Mouse (Mus musculus) lung, embryonic 16.5 days (tissue): Measurements from ENCODE around the gene Gpatch3. TPM values are rescaled to one million over a fixed set of nuclear protein-coding genes. Genes with fewer than 3 reads are reported as not detected.
A peak's percentile ranks its signal among the peaks of the same experiment; 100 is the strongest.

Experiments
- ATAC-seq: fragments of 200-750 bp; cut with Nextera tagmentation; 2 replicates; pipeline ENCODE4 v1.8.0; 2017; ENCODE audit warnings: low read depth, mild to moderate bottlenecking, moderate library complexity
- H3K27ac ChIP-seq: fragments of 300-500 bp; sonication (generic); 2 replicates; pipeline ENCODE4 v1.5.1; 2014; ENCODE audit warnings: mild to moderate bottlenecking, control low read depth, low read length
- H3K27me3 ChIP-seq: fragments of 300-500 bp; sonication (generic); 2 replicates; pipeline ENCODE4 v1.6.1; 2014; ENCODE audit warnings: low read depth, low read length, mixed read lengths; ENCODE audit not compliant: control insufficient read depth, insufficient read depth
- H3K36me3 ChIP-seq: fragments of 300-500 bp; sonication (generic); 2 replicates; pipeline ENCODE4 v1.6.1; 2014; ENCODE audit warnings: low read length; ENCODE audit not compliant: control insufficient read depth, insufficient read depth
- H3K4me1 ChIP-seq: fragments of 300-500 bp; sonication (generic); replicated peaks from 2 replicates; pipeline ENCODE4 v1.6.1; 2014; ENCODE audit warnings: low read length, mixed read lengths; ENCODE audit not compliant: control insufficient read depth, insufficient read depth
- H3K4me2 ChIP-seq: fragments of 300-500 bp; sonication (generic); 2 replicates; pipeline ENCODE4 v1.6.1; 2014; ENCODE audit warnings: low read depth, low read length, control low read depth
- H3K4me3 ChIP-seq: fragments of 300-500 bp; sonication (generic); 2 replicates; pipeline ENCODE4 v1.5.1; 2014; ENCODE audit warnings: mild to moderate bottlenecking, low read length, control low read depth
- H3K9ac ChIP-seq: fragments of 300-500 bp; sonication (generic); 2 replicates; pipeline ENCODE4 v1.6.1; 2014; ENCODE audit warnings: low read length, control low read depth
- H3K9me3 ChIP-seq: fragments of 300-500 bp; sonication (generic); 2 replicates; pipeline ENCODE4 v1.6.1; 2016; ENCODE audit warnings: low read length; ENCODE audit not compliant: control insufficient read depth
- WGBS: fragments of 180-500 bp; shearing (Covaris S2); extraction: QIAGEN DNeasy Blood & Tissue Kit; methylation state at CpG from one replicate; pipeline ENCODE4 v1.1.7; 2014; 5-methylcytosine and 5-hydroxymethylcytosine counted together
- polyA plus RNA-seq: library from polyadenylated mRNA; unstranded; fragments of >200 nt; fragmentation: Nextera tagmentation; extraction: Ambion mirVana; gene quantifications from 2 replicates; pipeline ENCODE4 v1.2.1, GENCODE M21; 2015

Gene Gpatch3
- polyA plus RNA-seq, 1 experiment from 2014 or later: 6.5 TPM

DNA sequence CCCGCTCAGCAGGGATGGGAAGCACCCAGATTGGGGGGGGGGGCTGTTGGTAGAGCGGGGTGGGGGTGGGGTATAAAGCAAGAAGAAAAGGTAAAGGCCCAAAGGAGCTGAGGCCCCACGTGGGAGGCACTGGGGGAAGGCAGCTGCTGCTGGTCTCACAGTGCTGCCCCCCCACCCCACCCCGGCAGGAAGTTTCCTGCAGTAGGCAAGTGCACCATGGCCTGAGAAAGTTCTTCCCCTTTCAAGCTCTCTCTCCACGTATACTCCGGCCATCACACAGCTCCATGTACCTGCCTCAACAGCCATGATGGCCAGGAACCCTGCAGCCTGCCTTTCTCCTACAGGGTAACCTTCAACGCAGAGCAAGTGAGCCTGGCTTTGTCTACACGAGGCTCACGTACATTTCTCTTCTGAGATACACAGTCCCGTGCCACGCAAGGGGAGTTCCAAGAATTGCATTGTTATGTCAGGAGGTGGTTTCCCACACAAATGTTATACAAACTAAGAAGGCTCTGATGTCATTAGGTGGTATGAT, 47.7 kb downstream of the Gpatch3 start:
- Histone ChIP-seq H3K36me3 (peaks cover 6% of the 10 kb centered on the region; the same call in 1 of the 2 replicates), H3K27ac (no peak overlapping the region), H3K4me1 (no peaks in the 10 kb centered on the region), H3K4me2 (no peak overlapping the region), H3K9me3 (no peaks in the 10 kb centered on the region), H3K9ac (no peak overlapping the region), H3K4me3 (no peak overlapping the region), H3K27me3 (no peaks in the 10 kb centered on the region)
- no peak for ATAC-seq
- 75% methylated on average over 10 of the region's 11 CpGs for WGBS

DNA sequence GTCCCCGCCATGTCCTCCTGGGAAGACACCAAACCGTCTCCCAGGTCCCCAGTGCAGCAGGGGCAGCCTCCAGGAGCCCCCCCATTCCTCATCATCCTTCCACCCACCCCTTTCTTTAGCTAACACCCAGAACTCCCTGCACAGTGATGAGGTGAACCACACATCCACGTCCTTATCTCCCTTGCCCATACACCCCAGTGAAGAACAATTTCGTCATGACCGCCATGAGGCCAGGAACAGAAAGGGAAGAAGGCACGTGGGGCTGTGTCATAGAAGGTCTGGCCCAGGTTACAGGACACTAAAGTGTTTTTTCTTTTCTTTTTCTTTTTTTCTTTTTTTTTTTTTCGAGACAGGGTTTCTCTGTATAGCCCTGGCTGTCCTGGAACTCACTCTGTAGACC, 50.3 kb downstream of the Gpatch3 start:
- ATAC-seq: no peak
- Histone ChIP-seq H3K4me2 (no peak overlapping the region), H3K27ac (peak overlapping the region; percentile 82; the same call in 1 of the 2 replicates), H3K4me1 (no peaks in the 10 kb centered on the region; the same call in 1 of the 2 replicates), H3K36me3 (peaks cover 6% of the 10 kb centered on the region; the same call in 1 of the 2 replicates), H3K9me3 (no peaks in the 10 kb centered on the region), H3K9ac (no peak overlapping the region), H3K27me3 (no peaks in the 10 kb centered on the region), H3K4me3 (no peak overlapping the region)
- 82% methylated on average over 7 of the region's 7 CpGs for WGBS

- ATAC-seq: peak; percentile 86
- Histone ChIP-seq H3K9ac (peak overlapping the region; percentile 46; the same call in 1 of the 2 replicates), H3K27ac (peak overlapping the region; percentile 82), H3K4me2 (no peak overlapping the region), H3K27me3 (no peaks in the 10 kb centered on the region), H3K36me3 (peaks cover 6% of the 10 kb centered on the region; the same call in 1 of the 2 replicates), H3K4me3 (no peak overlapping the region), H3K4me1 (no peaks in the 10 kb centered on the region; the same call in none of the 2 replicates), H3K9me3 (no peaks in the 10 kb centered on the region)
- 44% methylated on average over 11 of the region's 11 CpGs for WGBS
Measured at GRCm38 (mm10) chr4:133625621-133626071, 51.1 kb downstream of the Gpatch3 start.

DNA sequence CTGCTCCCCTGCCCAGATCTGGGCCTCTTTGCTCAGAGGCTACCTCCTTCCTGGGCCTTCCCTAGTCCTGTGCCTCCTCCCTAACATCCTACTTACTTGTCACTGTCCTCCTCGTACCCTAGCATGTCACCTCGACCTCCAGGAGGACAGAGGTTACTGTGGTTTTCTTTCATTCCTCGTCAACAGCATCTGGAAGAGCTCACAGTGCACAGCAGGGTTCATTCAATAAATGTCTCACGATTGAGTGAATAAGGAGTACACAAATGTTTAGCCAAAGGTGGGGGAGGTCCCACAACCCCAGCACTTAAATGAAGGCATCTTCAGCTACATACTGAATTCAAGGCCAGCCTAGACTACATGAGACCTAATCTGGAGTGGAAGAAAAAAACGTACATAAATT, 51.7 kb downstream of the Gpatch3 start:
- Histone ChIP-seq H3K9ac (peak overlapping the region; percentile 46; the same call in 1 of the 2 replicates), H3K36me3 (peaks cover 6% of the 10 kb centered on the region; the same call in 1 of the 2 replicates), H3K4me2 (no peak overlapping the region), H3K27ac (peak overlapping the region; percentile 82), H3K27me3 (no peaks in the 10 kb centered on the region), H3K4me1 (peaks cover 5% of the 10 kb centered on the region), H3K4me3 (no peak overlapping the region), H3K9me3 (no peaks in the 10 kb centered on the region)
- WGBS: 57% methylated on average over 5 of the region's 5 CpGs
- no peak for ATAC-seq

- ATAC-seq: no peak
- no peaks in the 10 kb centered on the region for H3K9me3 ChIP-seq
- no peak overlapping the region for H3K9ac ChIP-seq
- no peak overlapping the region for H3K4me3 ChIP-seq
- H3K4me1 ChIP-seq: peaks cover 9% of the 10 kb centered on the region
- peak overlapping the region; percentile 82 for H3K27ac ChIP-seq
- WGBS: 85% methylated on average over 9 of the region's 9 CpGs
- H3K27me3 ChIP-seq: no peaks in the 10 kb centered on the region
- H3K36me3 ChIP-seq: peaks cover 6% of the 10 kb centered on the region; the same call in 1 of the 2 replicates
- H3K4me2 ChIP-seq: no peak overlapping the region
Measured at GRCm38 (mm10) chr4:133626621-133627020, 52.1 kb downstream of the Gpatch3 start.

- Histone ChIP-seq H3K9me3 (no peaks in the 10 kb centered on the region), H3K4me2 (no peak overlapping the region), H3K27me3 (no peaks in the 10 kb centered on the region), H3K4me1 (peaks cover 13% of the 10 kb centered on the region), H3K4me3 (no peak overlapping the region), H3K36me3 (peaks cover 6% of the 10 kb centered on the region; the same call in 1 of the 2 replicates), H3K9ac (no peak overlapping the region), H3K27ac (no peak overlapping the region)
- ATAC-seq: no peak
- WGBS: 87% methylated on average over 14 of the region's 14 CpGs
Measured at GRCm38 (mm10) chr4:133627039-133627438, 52.5 kb downstream of the Gpatch3 start.

DNA sequence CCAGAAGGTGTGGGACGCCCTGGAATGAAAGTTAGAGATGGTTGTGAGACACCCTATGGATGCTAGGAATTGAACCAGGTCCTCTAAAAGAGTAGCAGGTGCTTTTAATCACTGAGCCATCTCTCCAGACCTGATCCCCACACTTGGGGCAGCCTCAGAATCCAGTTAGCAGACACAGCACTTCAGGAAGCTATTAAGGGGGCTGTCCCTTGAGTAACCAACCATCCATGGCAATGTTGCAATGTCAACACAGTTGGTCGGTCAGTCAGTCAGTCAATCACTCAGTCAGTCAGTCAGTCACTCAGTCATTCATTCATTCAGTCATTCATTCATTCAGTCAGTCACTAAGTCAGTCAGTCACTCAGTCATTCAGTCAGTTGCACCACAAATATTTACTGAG, 54.0 kb downstream of the Gpatch3 start:
- no peak overlapping the region for H3K27ac ChIP-seq
- H3K4me2 ChIP-seq: no peak overlapping the region
- no peak for ATAC-seq
- H3K9ac ChIP-seq: no peak overlapping the region
- H3K36me3 ChIP-seq: peaks cover 6% of the 10 kb centered on the region; the same call in 1 of the 2 replicates
- 77% methylated on average over 2 of the region's 2 CpGs for WGBS
- H3K4me3 ChIP-seq: no peak overlapping the region
- no peaks in the 10 kb centered on the region for H3K9me3 ChIP-seq
- no peaks in the 10 kb centered on the region for H3K27me3 ChIP-seq
- peaks cover 21% of the 10 kb centered on the region for H3K4me1 ChIP-seq

DNA sequence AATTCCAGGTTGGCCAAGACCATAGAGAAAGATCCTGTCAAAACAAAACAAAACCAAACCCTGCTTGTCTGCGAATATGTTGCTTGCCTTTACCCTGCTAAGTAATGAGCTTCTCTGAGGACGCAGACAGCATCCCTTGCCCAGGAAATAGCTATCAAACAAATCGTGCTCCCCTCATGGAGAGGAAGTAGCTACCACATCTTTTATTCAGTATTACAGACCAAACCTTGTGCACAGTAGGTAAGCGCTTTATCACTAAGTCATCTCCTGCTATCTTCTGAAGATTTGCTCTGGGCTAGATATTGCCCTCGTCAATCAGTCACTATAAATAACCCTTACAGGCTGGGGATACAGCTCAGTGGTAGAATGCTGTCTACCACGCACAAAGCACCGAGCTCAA, 54.6 kb downstream of the Gpatch3 start:
- WGBS: 72% methylated on average over 7 of the region's 7 CpGs
- no peak overlapping the region for H3K4me3 ChIP-seq
- no peak overlapping the region for H3K4me2 ChIP-seq
- H3K9ac ChIP-seq: no peak overlapping the region
- H3K27me3 ChIP-seq: no peaks in the 10 kb centered on the region
- peaks cover 21% of the 10 kb centered on the region for H3K4me1 ChIP-seq
- ATAC-seq: no peak
- peaks cover 6% of the 10 kb centered on the region; the same call in 1 of the 2 replicates for H3K36me3 ChIP-seq
- no peak overlapping the region for H3K27ac ChIP-seq
- no peaks in the 10 kb centered on the region for H3K9me3 ChIP-seq

GRCm38 (mm10) chr4:133630326-133630920, 55.9 kb downstream of the Gpatch3 start:
- WGBS: 84% methylated on average over 8 of the region's 8 CpGs
- Histone ChIP-seq H3K27me3 (no peaks in the 10 kb centered on the region), H3K9ac (no peak overlapping the region), H3K4me3 (no peak overlapping the region), H3K4me2 (peak overlapping the region; percentile 83; the same call in 1 of the 2 replicates), H3K4me1 (peaks cover 21% of the 10 kb centered on the region), H3K9me3 (no peaks in the 10 kb centered on the region), H3K36me3 (peaks cover 4% of the 10 kb centered on the region; the same call in 1 of the 2 replicates), H3K27ac (no peak overlapping the region)
- no peak for ATAC-seq
